Mouse (Mus musculus) heart, postnatal 0 days (tissue): ENCODE measurements around the gene Csf1. TPM values are rescaled to one million over a fixed set of nuclear protein-coding genes. Genes with fewer than 3 reads are reported as not detected.
A peak's percentile ranks its signal among the peaks of the same experiment; 100 is the strongest.

Experiments
- ATAC-seq: fragments of 200-750 bp; cut with Nextera tagmentation; 2 replicates; pipeline ENCODE4 v1.8.0; 2017; ENCODE audit warnings: low read depth, moderate number of reproducible peaks, moderate library complexity; ENCODE audit not compliant: insufficient read depth
- DNase-seq: peaks from one replicate; pipeline ENCODE4 v3.0.0-alpha.2; 2016; ENCODE audit warnings: low spot score
- H3K27ac ChIP-seq: fragments of 300-500 bp; sonication (generic); 2 replicates; pipeline ENCODE4 v1.5.1; 2014; ENCODE audit warnings: low read depth, mild to moderate bottlenecking
- H3K27me3 ChIP-seq: fragments of 300-500 bp; sonication (generic); 2 replicates; pipeline ENCODE4 v1.6.1; 2014; ENCODE audit warnings: low read length, mixed read lengths; ENCODE audit not compliant: control insufficient read depth, insufficient read depth
- H3K36me3 ChIP-seq: fragments of 300-500 bp; sonication (generic); replicated peaks from 2 replicates; pipeline ENCODE4 v1.6.1; 2014; ENCODE audit warnings: low read length, mixed read lengths; ENCODE audit not compliant: control insufficient read depth, insufficient read depth
- H3K4me1 ChIP-seq: fragments of 300-500 bp; sonication (generic); 2 replicates; pipeline ENCODE4 v1.6.1; 2014; ENCODE audit warnings: antibody characterized with exemption; ENCODE audit not compliant: control insufficient read depth, insufficient read depth
- H3K4me2 ChIP-seq: fragments of 300-500 bp; sonication (generic); 2 replicates; pipeline ENCODE4 v1.6.1; 2014; ENCODE audit warnings: low read depth, mild to moderate bottlenecking, low read length, moderate library complexity
- H3K4me3 ChIP-seq: fragments of 300-500 bp; sonication (generic); 2 replicates; pipeline ENCODE4 v1.5.1; 2014; ENCODE audit warnings: low read depth, low read length
- H3K9ac ChIP-seq: fragments of 300-500 bp; sonication (generic); replicated peaks from 2 replicates; pipeline ENCODE4 v1.6.1; 2014; ENCODE audit warnings: low read depth, low read length, mixed read lengths
- H3K9me3 ChIP-seq: fragments of 300-500 bp; sonication (generic); replicated peaks from 2 replicates; pipeline ENCODE4 v1.6.1; 2016; ENCODE audit warnings: low read length; ENCODE audit not compliant: control insufficient read depth
- CTCF ChIP-seq: IDR thresholded peaks from 2 replicates; pipeline ENCODE4 v1.5.1; 2016; ENCODE audit warnings: antibody characterized with exemption, control low read depth, low read depth
- EP300 ChIP-seq: IDR thresholded peaks from 2 replicates; pipeline ENCODE4 v1.6.1; 2016; ENCODE audit warnings: antibody characterized with exemption, low read depth
- WGBS: fragments of 180-500 bp; shearing (Covaris S2); extraction: QIAGEN DNeasy Blood & Tissue Kit; methylation state at CpG from one replicate; pipeline ENCODE4 v1.1.7; 2014; 5-methylcytosine and 5-hydroxymethylcytosine counted together
- polyA plus RNA-seq: library from polyadenylated mRNA; unstranded; fragments of >200 nt; fragmentation: Nextera tagmentation; extraction: Ambion mirVana; gene quantifications from 2 replicates; pipeline ENCODE4 v1.2.1, GENCODE M21; 2015
- total RNA-seq: library from RNA; depleted of rRNA; stranded (reverse); fragments of >200 nt; gene quantifications from 2 replicates; pipeline ENCODE4 v1.2.3, GENCODE M21; 2014; ENCODE audit warnings: low replicate concordance

Gene Csf1
- total and polyA plus RNA-seq, 2 experiments from 2014 or later: 7.7 to 23.6 TPM

GRCm38 (mm10) chr3:107792736-107793135 is 32.5 kb upstream of the Csf1 start:
- no peak overlapping the region for H3K9ac ChIP-seq
- WGBS: 73% methylated on average over 5 of the region's 5 CpGs
- no peak overlapping the region for H3K4me2 ChIP-seq
- no peaks in the 10 kb centered on the region for H3K9me3 ChIP-seq
- no peak for ATAC-seq
- no peak for DNase-seq
- H3K27ac ChIP-seq: peak overlapping the region; percentile 85
- no peak overlapping the region for H3K4me3 ChIP-seq
- H3K27me3 ChIP-seq: no peaks in the 10 kb centered on the region
- peaks cover 13% of the 10 kb centered on the region for H3K4me1 ChIP-seq
- TF ChIP-seq CTCF (no peak), EP300 (no peak)
- H3K36me3 ChIP-seq: no peaks in the 10 kb centered on the region

- no peak for TF ChIP-seq EP300
- no peak for TF ChIP-seq CTCF
- Histone ChIP-seq H3K4me1 (peaks cover 31% of the 10 kb centered on the region), H3K36me3 (no peaks in the 10 kb centered on the region), H3K9ac (no peak overlapping the region), H3K9me3 (no peaks in the 10 kb centered on the region), H3K27ac (no peak overlapping the region), H3K4me3 (no peak overlapping the region), H3K4me2 (no peak overlapping the region), H3K27me3 (no peaks in the 10 kb centered on the region)
- WGBS: 64% methylated on average over 11 of the region's 11 CpGs
- ATAC-seq: no peak
- DNase-seq: no peak
Observed at GRCm38 (mm10) chr3:107790766-107791303, 30.6 kb upstream of the Csf1 start.

- H3K36me3 ChIP-seq: no peaks in the 10 kb centered on the region
- TF ChIP-seq EP300 (no peak), CTCF (no peak)
- peaks cover 36% of the 10 kb centered on the region for H3K4me1 ChIP-seq
- WGBS: 81% methylated on average over 3 of the region's 3 CpGs
- H3K27ac ChIP-seq: no peak overlapping the region
- no peaks in the 10 kb centered on the region for H3K9me3 ChIP-seq
- H3K4me2 ChIP-seq: no peak overlapping the region
- ATAC-seq (no peak), DNase-seq (no peak)
- no peak overlapping the region for H3K9ac ChIP-seq
- no peaks in the 10 kb centered on the region for H3K27me3 ChIP-seq
- H3K4me3 ChIP-seq: no peak overlapping the region
Observed at GRCm38 (mm10) chr3:107790227-107790626, 30.0 kb upstream of the Csf1 start.

DNA sequence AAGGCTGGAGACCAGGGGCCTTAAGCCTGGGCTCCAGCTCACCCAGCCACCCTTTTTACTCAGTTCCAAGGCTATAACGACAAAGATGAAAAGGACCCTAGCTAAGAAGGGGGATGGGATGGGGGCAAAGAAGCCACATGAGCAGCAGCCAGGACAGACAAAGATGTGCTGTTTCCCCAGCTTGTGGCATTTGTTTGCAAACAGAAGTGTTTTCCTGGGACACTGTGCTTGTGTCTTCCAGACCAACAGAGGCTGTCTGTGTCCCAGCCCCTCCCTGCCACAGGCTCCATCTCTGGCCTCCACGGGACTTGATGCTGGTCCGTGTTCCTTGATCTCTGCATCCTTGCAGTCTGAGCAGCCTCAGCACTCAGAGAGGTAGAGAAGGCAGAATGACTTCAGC is 28.6 kb upstream of the Csf1 start:
- Histone ChIP-seq H3K9ac (no peak overlapping the region), H3K9me3 (no peaks in the 10 kb centered on the region), H3K27ac (no peak overlapping the region), H3K36me3 (no peaks in the 10 kb centered on the region), H3K4me2 (no peak overlapping the region), H3K27me3 (no peaks in the 10 kb centered on the region), H3K4me3 (no peak overlapping the region), H3K4me1 (peaks cover 33% of the 10 kb centered on the region)
- no peak for ATAC-seq
- DNase-seq: no peak
- 80% methylated on average over 3 of the region's 3 CpGs for WGBS
- TF ChIP-seq EP300 (no peak), CTCF (no peak)

DNA sequence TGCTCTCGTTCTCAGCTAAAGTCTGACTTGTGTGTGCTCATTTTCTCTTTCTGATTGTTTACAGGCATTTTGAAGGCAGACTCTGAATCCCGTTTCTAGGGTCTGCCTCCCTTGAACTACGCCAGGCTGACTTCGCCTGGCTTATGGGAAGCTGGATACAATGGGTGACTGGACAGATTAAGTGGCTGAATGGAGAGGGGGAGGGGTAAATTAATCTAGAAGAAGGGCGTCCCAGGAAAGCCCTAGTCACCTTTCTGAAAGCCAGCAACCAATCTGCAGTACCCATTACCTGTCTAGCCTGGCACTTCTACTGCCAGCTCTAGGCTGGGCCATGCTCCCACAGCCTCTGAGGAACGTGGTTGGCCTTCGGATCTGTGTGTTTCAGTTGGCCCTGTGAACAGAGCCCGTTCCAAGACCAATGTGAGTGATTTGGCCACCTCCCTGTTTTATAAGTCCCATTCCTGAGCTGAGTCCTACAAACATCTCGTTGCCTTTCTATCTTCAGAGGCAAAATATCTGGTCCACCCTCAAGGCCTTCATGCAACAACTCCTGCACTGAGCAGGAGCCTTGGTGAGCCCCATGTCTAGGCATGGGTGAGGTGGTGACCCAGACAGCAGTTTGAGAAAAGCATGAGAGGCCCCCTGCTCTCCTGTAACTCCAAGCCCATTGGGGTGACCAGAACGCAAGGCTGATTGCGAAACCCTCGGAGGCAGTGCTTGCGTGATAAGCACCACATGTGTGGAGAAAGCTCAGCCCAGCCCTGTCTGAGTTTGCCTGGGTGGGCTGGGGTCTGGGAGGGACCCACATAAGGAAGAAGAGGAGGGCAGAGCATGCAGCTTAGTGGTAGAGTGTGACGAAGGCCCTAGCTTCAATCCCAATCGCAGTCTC is 27.6 kb upstream of the Csf1 start:
- H3K9me3 ChIP-seq: no peaks in the 10 kb centered on the region
- TF ChIP-seq CTCF: no peak
- TF ChIP-seq EP300: no peak
- no peak overlapping the region for H3K4me2 ChIP-seq
- H3K27ac ChIP-seq: peak overlapping the region; percentile 28
- WGBS: 73% methylated on average over 15 of the region's 15 CpGs
- peaks cover 23% of the 10 kb centered on the region; the same call in 1 of the 2 replicates for H3K4me1 ChIP-seq
- no peaks in the 10 kb centered on the region for H3K36me3 ChIP-seq
- ATAC-seq: no peak
- no peak overlapping the region for H3K9ac ChIP-seq
- H3K27me3 ChIP-seq: no peaks in the 10 kb centered on the region
- H3K4me3 ChIP-seq: no peak overlapping the region
- DNase-seq: no peak
